Mouse (Mus musculus) layer of hippocampus, adult 11-12 months (tissue): ENCODE measurements around the gene Fbxo39.
A peak's percentile ranks its signal among the peaks of the same experiment; 100 is the strongest.
"Not testable (repeated sequence)": the region's sequence is repeated elsewhere in the genome, so short reads cannot be mapped to it uniquely, and the experiment has no call there.

Experiments used
- DNase-seq: peaks from one replicate; pipeline ENCODE4 v3.0.0; 2022; ENCODE audit warnings: low spot score

The Fbxo39 gene

GRCm38 (mm10) chr11:72311355-72312001 lies 2.8 kb upstream of the Fbxo39 start:
- DNase-seq, result no peak

GRCm38 (mm10) chr11:72318026-72318425 lies 3.8 kb downstream of the Fbxo39 start:
- no peak for DNase-seq

- no peak for DNase-seq
These were observed 10.2 kb downstream of the Fbxo39 start for GRCm38 (mm10) chr11:72324431-72324830.

- no peak for DNase-seq
These were observed 11.5 kb downstream of the Fbxo39 start for GRCm38 (mm10) chr11:72325701-72326100.

- peak; percentile 47 for DNase-seq
These were observed 18.9 kb downstream of the Fbxo39 start for GRCm38 (mm10) chr11:72332951-72333667.

GRCm38 (mm10) chr11:72334653-72335052 lies 20.4 kb downstream of the Fbxo39 start:
- DNase-seq, result no peak

GRCm38 (mm10) chr11:72336726-72337125 lies 22.5 kb downstream of the Fbxo39 start:
- DNase-seq, result no peak

GRCm38 (mm10) chr11:72338437-72338871 lies 24.2 kb downstream of the Fbxo39 start:
- DNase-seq, result peak; percentile 19

- no peak for DNase-seq
These were observed 25.5 kb downstream of the Fbxo39 start for GRCm38 (mm10) chr11:72339716-72340115.

- DNase-seq, result peak; percentile 78
These were observed 28.4 kb downstream of the Fbxo39 start for GRCm38 (mm10) chr11:72342549-72343237.

- not testable (repeated sequence) for DNase-seq
These were observed 29.0 kb downstream of the Fbxo39 start for GRCm38 (mm10) chr11:72343238-72343625.

GRCm38 (mm10) chr11:72343904-72344303 lies 29.7 kb downstream of the Fbxo39 start:
- DNase-seq, result peak; percentile 58

GRCm38 (mm10) chr11:72344486-72344885 lies 30.2 kb downstream of the Fbxo39 start:
- DNase-seq, result no peak

GRCm38 (mm10) chr11:72348563-72348962 lies 34.3 kb downstream of the Fbxo39 start:
- no peak for DNase-seq

GRCm38 (mm10) chr11:72349016-72349415 lies 34.8 kb downstream of the Fbxo39 start:
- DNase-seq, result peak; percentile 58

GRCm38 (mm10) chr11:72349652-72350051 lies 35.4 kb downstream of the Fbxo39 start:
- DNase-seq, result no peak

GRCm38 (mm10) chr11:72352272-72352671 lies 38.0 kb downstream of the Fbxo39 start:
- DNase-seq, result no peak

- no peak for DNase-seq
These were observed 38.9 kb downstream of the Fbxo39 start for GRCm38 (mm10) chr11:72353186-72353585.

GRCm38 (mm10) chr11:72354971-72355728 lies 40.9 kb downstream of the Fbxo39 start:
- DNase-seq, result peak; percentile 81

GRCm38 (mm10) chr11:72361385-72362346 lies 47.4 kb downstream of the Fbxo39 start:
- peak; percentile 72 for DNase-seq

GRCm38 (mm10) chr11:72362347-72362741 lies 48.1 kb downstream of the Fbxo39 start, which contains the start of gene Tekt1:
Gene Tekt1, minus strand, starts transcription at chr11:72362442.
- DNase-seq, result no peak
